Mouse (Mus musculus): ENCODE measurements around the gene Nemf. TPM values are rescaled to one million over a fixed set of nuclear protein-coding genes. Genes with fewer than 3 reads are reported as not detected.

The Nemf gene
- total RNA-seq, 2 experiments from 2014 or later = 51.7 to 119 TPM

GRCm38 (mm10) chr12:69268956-69269355, 88.0 kb downstream of the Nemf start:
- ATAC-seq (replicated peaks; ENCODE audit: poor library complexity, severe bottlenecking) = no peak

- no peak for ATAC-seq (replicated peaks; ENCODE audit: poor library complexity, severe bottlenecking)
These were observed 88.9 kb downstream of the Nemf start for GRCm38 (mm10) chr12:69267956-69268632.

DNA sequence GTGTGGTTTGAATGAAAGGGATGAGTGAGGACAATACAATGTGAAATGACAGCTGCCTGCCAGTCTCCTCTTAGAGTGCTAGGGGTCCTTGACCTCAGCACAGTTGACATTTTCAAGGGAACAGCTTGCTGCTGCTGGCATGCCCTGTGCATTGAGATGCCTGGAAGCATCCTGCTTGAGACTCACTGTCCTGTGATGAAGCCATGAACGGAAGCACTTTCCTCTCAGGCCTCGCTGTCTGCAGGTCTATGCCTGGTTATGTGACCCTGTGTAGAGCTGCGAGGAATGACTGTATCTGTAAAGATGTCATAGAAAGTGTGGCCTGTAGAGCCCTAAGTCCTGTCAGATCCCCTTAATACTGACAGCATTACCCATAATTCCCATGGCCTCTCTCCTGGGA, 91.9 kb downstream of the Nemf start:
- no peak for ATAC-seq (replicated peaks; ENCODE audit: poor library complexity, severe bottlenecking)

GRCm38 (mm10) chr12:69262251-69262650, 94.7 kb downstream of the Nemf start:
- ATAC-seq (replicated peaks; ENCODE audit: poor library complexity, severe bottlenecking) = no peak

Other genes with a start within 250 kb of the Nemf start
- 3,535 and 4,742 TPM in 2 replicates for gene Rps29, start 198.0 kb downstream of the Nemf start, total RNA-seq (2014; fragmentation: Nextera tagmentation)
- 1,829 and 1,856 TPM in 2 replicates for gene Rps29, start 198.0 kb downstream of the Nemf start, total RNA-seq (2017)
- 24.0 and 29.8 TPM in 2 replicates for gene Lrr1, start 188.4 kb downstream of the Nemf start, total RNA-seq (2014; fragmentation: Nextera tagmentation)
- gene Lrr1, start 188.4 kb downstream of the Nemf start, total RNA-seq (2017) = 12.3 and 15.8 TPM in 2 replicates
- 1,057 and 1,062 TPM in 2 replicates for gene Rpl36al, start 173.1 kb downstream of the Nemf start, total RNA-seq (2014; fragmentation: Nextera tagmentation)
- gene Rpl36al, start 173.1 kb downstream of the Nemf start, total RNA-seq (2017) = 1,430 and 1,531 TPM in 2 replicates
- 96.2 and 111 TPM in 2 replicates for gene Mgat2, start 173.0 kb downstream of the Nemf start, total RNA-seq (2014; fragmentation: Nextera tagmentation)
- 153 and 186 TPM in 2 replicates for gene Mgat2, start 173.0 kb downstream of the Nemf start, total RNA-seq (2017)
- gene Gm49383, start 160.1 kb downstream of the Nemf start, total RNA-seq (2014; fragmentation: Nextera tagmentation) = 4.1 and 5.3 TPM in 2 replicates
- gene Gm49383, start 160.1 kb downstream of the Nemf start, total RNA-seq (2017) = 27.0 and 31.0 TPM in 2 replicates
- gene Dnaaf2, start 158.7 kb downstream of the Nemf start, total RNA-seq (2014; fragmentation: Nextera tagmentation) = 4.1 and 10.9 TPM in 2 replicates
- 2.2 and 8.1 TPM in 2 replicates for gene Dnaaf2, start 158.7 kb downstream of the Nemf start, total RNA-seq (2017)
- 7.2 and 16.0 TPM in 2 replicates for gene Gm49384, start 152.9 kb downstream of the Nemf start, total RNA-seq (2014; fragmentation: Nextera tagmentation)
- gene Gm49384, start 152.9 kb downstream of the Nemf start, total RNA-seq (2017) = 13.7 and 38.3 TPM in 2 replicates
- gene Pole2, start 129.0 kb downstream of the Nemf start, total RNA-seq (2014; fragmentation: Nextera tagmentation) = 51.2 and 56.8 TPM in 2 replicates
- gene Pole2, start 129.0 kb downstream of the Nemf start, total RNA-seq (2017) = 46.4 and 58.8 TPM in 2 replicates
- gene Klhdc1, start 116.0 kb downstream of the Nemf start, total RNA-seq (2014; fragmentation: Nextera tagmentation) = 2.5 and 2.9 TPM in 2 replicates
- 3.5 and 3.8 TPM in 2 replicates for gene Klhdc1, start 116.0 kb downstream of the Nemf start, total RNA-seq (2017)
- 42.4 and 48.7 TPM in 2 replicates for gene Klhdc2, start 60.5 kb downstream of the Nemf start, total RNA-seq (2014; fragmentation: Nextera tagmentation)
- 47.5 and 68.9 TPM in 2 replicates for gene Klhdc2, start 60.5 kb downstream of the Nemf start, total RNA-seq (2017)
- 84.7 and 85.7 TPM in 2 replicates for gene Arf6, start 15.0 kb upstream of the Nemf start, total RNA-seq (2014; fragmentation: Nextera tagmentation)
- gene Arf6, start 15.0 kb upstream of the Nemf start, total RNA-seq (2017) = 148 and 154 TPM in 2 replicates
- not detected in 2 replicates for gene Gm9887, start 15.3 kb upstream of the Nemf start, total RNA-seq (2014; fragmentation: Nextera tagmentation)
- not detected in 2 replicates for gene Gm9887, start 15.3 kb upstream of the Nemf start, total RNA-seq (2017)
- gene Vcpkmt, start 225.9 kb upstream of the Nemf start, total RNA-seq (2014; fragmentation: Nextera tagmentation) = 7.0 and 12.9 TPM in 2 replicates
- 17.3 and 17.4 TPM in 2 replicates for gene Vcpkmt, start 225.9 kb upstream of the Nemf start, total RNA-seq (2017)

Measured in granulocyte monocyte progenitor cell, adult 5-6 weeks (primary cell).